Mouse (Mus musculus): ENCODE measurements around the gene Rnf150. TPM values are rescaled to one million over a fixed set of nuclear protein-coding genes. Genes with fewer than 3 reads are reported as not detected.

Gene Rnf150
- 10 to 100 TPM; 13.2 to 13.8 TPM for total RNA-seq (2021)

DNA sequence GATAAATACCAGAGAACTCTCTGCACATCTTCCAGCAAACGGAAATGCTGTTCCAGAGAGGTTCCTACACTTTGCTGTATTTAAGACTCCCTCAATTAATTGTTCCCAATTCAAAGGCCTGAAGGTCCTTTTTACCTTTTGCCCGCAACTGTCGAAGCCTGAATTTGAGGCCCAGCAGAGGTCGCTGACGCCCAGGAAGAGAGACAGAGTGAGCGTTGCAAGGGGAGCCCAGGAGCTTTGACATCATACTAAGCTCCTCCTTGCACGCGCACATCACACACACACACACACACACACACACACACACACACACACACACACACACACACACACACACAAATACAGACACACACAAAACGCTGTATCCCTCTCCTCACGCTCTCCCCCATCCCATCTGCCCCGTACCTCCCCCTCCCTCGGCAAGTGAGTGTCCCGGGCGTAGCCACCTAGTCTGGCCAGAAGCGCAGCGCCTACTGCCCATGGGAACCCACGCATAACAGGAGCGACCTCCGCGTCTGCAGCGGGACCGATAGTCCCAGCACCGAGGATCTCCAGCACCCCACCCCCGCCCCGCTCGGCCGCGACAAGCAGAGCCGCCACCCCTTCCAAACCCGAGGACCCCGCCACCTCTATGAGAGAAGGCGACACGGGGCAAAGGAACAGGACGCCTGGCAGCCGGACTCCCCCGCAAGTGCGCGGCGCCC lies at the start of gene Rnf150:
Gene Rnf150, plus strand, starts transcription at position 316 of the 704 bp plus-strand sequence.
- DNase-seq: peak; percentile 83 to 86
- intact Hi-C loops (cut with DNase I): loop anchor here (1.0 to 5.0 kb wide), 3 partner anchors 186 to 469 kb away; partner anchors contain the start of gene Elmod2

DNA sequence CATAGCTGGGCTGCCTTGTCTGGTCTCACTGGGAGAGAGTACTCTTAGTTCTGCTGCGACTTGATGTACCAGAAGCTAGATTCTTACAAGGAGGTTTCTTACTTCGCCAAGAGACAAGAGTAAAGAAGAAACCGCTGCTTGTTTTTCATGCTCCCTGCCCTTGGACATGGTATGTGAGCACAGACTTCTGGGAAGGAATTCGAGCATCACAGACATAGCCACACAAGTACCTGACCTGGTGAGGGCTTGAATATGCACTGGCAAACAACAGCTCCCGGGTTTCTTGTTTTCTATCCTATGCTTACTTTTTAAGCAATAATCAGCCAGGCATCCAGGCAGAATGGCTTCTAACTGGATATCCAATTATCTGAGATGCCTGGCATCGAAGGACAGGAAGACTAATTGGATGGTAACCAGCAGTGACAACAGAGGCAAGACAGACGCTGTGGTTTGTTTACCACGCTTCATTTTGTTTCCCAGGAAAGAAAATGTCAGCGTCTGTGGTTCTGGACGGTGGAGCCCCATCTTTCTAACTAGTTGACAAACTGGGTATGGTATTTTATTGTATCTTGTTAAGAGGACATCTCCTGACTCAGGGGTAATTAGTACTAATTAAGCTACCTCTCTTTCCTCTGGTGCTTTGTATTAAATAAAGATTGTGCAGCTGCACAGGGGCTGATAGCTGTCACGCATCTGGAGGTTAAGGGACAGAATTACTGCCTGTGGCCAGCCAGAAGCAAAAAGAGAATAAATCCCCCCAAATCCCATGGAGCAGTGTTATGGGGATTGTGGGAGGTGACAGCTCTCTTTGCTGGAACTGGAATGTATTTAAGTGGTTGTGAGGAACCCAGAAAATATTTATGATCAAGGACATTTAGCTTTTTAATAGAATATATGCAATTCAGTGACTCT lies 36.8 kb upstream of the Rnf150 start:
- no peak for DNase-seq
- intact Hi-C loops (cut with DNase I): no loop called here

DNA sequence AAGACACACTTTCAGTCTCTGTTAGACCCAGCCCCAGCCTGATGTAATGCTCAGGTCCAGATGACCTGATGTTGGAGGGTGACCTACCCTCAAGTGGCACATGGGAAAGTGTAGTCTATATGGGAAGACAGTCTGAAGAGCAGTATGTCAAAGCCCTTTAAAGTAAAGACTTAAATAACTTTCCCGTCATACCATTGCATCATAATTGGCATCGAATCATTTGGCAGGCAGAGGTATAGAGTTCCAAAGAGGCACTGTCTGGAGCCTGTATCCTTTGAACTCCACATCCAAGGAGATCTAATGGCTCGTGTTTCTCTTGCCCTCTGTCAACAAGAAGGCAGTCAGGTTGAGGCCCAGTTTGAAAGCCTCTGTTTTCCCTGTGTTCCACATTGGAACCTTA lies 22.7 kb upstream of the Rnf150 start:
- DNase-seq: no peak
- intact Hi-C loops (cut with DNase I): loop anchor here (10.0 kb wide), 3 partner anchors 146 to 1486 kb away; no protein-coding TSS in a partner anchor

DNA sequence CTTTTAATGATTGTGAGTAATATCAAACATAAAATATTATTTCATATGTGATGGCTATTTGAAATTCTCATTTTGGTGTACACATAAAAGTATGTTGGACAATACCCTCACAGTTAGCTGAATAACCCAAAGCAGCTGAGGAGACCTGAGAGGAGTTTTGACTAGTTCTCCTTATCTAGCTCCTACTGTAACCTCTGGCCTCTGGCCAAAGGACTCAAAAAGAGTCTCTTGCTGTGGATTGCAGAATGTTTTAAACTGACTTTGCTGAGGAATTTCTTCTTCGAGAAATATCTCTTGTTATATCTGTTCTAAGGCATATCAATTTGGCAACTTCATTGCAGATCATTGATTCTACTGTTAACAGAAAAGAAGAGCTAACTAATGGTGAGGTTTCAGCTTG lies 22.2 kb upstream of the Rnf150 start:
- DNase-seq: no peak
- intact Hi-C loops (cut with DNase I): loop anchor here (10.0 kb wide), 3 partner anchors 146 to 1486 kb away; no protein-coding TSS in a partner anchor

DNA sequence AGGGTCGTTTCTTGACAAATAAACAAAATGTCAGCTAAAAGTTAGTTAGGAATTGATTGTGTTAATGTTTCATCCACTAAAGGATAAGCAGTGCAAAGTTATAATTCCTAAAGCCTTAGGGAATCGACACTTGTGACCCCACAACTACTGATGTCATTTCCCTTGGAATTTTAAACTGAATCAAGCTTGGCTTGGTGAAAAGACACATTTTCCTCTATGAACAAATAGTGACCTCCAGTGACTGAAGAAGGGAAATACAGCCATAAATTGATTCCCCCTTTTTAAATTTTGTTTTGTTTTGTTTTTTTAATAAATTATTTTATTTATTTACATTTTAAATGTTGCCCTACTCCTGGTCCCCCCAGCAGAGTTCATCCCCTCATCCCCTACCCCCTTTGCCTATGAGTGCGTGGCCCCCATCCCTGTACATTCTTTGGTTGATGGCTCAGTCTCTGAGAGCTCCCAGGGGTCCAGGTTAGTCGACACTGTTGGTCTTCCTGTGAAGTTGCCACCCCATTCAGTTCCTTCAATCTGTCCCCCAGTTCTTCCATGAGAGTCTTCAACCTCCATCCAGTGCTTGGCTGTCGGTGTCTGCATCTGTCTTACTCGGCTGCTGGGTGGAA lies 21.5 kb upstream of the Rnf150 start:
- no peak for DNase-seq
- intact Hi-C loops (cut with DNase I): loop anchor here (10.0 kb wide), 3 partner anchors 147 to 1487 kb away; no protein-coding TSS in a partner anchor

DNA sequence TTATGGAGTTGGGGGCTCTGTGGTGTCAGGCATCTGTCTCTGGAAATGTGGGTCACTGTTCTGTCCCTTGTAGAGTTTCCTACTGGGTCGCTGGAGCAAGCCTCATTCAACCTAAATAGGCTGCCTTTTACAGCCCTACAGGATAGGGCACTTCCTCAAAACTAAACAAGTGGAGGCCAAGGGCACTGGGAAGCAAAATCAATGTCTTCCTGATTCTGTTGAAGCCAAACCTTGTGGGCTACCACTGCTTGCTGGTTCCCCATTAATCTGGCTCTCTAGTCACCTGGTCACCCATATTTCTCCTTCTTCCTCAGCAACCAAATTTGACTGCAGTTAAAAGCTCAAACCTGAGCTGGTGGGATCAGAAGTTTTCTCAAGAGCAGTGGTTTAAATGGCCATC lies 19.5 kb upstream of the Rnf150 start:
- DNase-seq: no peak
- intact Hi-C loops (cut with DNase I): loop anchor here (10.0 kb wide), 3 partner anchors 149 to 1489 kb away; no protein-coding TSS in a partner anchor

DNA sequence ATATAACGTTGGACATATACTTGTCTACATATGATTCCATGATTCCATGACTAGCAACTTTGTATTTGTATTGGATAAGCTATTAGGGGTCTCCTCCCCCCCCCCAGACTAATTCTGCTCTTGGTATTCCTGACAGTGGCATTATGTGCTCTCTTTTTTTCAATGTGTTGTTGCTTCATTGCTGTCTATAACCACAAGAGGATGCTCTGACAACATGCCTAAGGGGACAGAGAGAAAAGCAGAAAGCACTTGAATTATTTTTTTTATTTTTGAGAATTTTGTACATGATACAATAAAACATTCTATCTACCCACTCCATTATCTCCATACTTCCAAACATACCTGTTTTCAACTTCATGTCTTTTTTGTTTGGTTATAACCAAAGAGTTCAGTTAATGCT lies 18.7 kb upstream of the Rnf150 start:
- no peak for DNase-seq
- intact Hi-C loops (cut with DNase I): loop anchor here (10.0 kb wide), 3 partner anchors 150 to 1490 kb away; no protein-coding TSS in a partner anchor

DNA sequence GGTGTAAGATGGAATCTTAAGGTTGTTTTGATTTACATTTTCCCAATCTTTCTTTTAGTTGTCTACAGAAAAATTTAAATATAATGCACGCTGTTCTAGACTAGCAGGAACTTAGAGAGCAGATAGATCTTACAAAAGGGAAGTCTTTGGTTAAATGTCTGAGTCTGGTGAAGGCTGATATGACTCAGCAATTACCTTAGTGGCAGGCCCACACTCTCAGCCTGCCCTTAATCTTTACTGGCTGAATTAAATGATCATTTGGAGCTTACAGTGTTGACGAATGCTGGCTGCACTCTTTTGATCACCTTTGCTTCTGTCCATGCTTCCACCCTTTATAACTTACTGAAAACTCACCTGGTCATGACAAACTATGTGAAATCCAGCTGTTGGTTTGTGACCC lies 17.1 kb upstream of the Rnf150 start:
- intact Hi-C loops (cut with DNase I): loop anchor here (10.0 kb wide), 3 partner anchors 151 to 1491 kb away; no protein-coding TSS in a partner anchor
- DNase-seq: no peak

DNA sequence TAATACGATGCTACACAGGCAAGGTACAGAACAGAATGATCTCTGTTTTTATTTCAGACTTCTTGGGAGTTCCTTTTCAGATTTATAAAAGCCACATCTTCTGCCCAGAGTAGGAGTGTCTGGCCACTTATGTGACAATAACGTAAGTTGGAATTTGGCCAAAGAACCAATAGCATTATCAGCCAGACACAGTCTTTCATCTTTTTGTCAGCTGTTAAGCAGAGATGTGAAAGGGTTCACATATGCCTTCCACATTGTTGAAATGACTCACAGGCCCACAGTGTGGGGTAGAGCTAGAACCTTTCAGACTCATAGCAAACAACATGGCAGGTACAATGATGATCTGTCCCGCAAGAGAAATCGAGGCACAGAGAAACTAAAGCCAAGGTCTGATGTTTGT lies 16.4 kb upstream of the Rnf150 start:
- DNase-seq: no peak
- intact Hi-C loops (cut with DNase I): loop anchor here (10.0 kb wide), 3 partner anchors 152 to 1492 kb away; no protein-coding TSS in a partner anchor

DNA sequence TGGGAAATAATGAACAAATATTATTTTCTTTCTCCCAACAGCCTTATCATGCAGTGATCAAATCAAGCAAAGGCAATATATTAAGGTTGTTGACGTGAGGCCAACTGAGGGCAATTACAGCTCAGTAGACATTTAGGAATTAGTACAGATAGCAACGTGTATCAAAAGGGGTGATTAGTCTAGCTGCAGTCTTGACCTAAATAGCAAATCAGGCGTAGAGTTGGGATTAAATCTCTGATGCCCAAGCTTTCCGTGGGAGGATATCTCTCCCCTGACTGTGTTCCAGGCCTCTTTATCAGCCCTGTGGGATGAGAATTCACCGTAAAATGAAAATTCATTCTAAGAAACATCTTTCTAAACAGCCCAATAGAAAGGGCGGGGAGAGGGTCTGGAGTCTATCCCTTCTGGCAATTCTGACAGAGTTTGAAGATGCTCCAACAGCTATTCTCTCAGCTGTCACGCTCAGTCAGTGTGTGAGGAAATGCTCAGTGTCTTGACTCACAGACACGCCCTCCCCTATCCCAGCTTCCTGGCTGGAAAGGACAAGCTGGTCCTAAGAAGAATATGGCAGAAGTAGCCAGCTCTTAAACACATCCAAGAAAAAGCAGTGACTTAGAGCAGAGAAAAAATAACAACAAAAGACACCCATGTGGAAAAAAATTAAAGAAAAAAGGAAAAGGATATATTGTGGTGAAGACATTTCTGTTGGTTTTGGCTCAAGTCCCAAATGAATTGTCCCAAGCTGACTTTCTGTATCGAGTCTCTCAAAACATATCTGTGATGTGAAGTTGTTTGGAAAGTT lies 4.4 kb upstream of the Rnf150 start:
- no peak for DNase-seq
- intact Hi-C loops (cut with DNase I): no loop called here

DNA sequence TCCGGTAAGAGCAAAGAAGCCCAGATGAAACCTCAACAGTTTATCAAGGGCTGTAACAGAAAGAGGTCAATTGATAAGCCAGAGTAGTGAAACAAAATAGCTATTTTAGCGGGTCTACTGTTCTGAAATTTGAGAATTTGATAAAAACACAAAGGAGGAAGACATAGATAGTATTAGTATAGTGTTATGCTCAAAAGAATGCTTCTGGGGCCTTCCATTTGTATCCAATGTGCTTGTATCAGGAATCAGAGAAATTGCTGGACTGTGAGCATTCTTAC lies 3.9 kb upstream of the Rnf150 start:
- intact Hi-C loops (cut with DNase I): no loop called here
- DNase-seq: no peak

DNA sequence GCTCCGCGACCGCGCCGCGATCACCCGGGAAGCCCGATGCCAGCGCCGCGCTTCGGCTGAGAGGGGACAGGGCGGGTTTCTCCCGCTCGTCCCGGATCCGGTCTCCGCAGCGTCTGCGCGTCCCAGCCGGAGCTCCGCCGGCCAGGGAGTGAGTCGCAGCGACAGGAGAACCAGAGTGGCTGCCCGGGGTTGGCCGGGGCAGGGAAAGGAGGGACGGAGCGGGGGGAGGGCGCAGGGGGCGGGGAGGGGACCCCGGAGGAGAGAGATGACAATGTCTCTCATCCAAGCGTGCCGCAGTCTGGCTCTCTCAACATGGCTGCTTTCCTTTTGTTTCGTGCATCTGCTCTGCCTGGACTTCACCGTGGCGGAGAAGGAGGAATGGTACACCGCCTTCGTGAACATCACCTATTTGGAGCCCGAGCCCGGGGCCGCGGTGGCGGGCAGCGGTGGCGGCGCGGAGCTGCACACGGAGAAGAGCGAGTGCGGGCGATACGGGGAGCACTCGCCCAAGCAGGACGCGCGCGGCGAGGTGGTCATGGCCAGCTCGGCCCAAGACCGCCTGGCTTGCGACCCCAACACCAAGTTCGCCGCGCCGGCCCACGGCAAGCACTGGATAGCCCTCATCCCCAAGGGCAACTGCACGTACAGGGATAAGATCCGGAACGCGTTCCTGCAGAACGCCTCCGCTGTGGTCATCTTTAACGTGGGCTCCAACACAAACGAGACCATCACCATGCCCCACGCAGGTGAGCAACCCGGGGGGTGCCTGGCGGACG lies 777 bp downstream of the Rnf150 start:
- peak; percentile 61 to 75 for DNase-seq
- intact Hi-C loops (cut with DNase I): loop anchor here (1.0 to 5.0 kb wide), 5 partner anchors 75 to 468 kb away; partner anchors contain the start of gene Elmod2

DNA sequence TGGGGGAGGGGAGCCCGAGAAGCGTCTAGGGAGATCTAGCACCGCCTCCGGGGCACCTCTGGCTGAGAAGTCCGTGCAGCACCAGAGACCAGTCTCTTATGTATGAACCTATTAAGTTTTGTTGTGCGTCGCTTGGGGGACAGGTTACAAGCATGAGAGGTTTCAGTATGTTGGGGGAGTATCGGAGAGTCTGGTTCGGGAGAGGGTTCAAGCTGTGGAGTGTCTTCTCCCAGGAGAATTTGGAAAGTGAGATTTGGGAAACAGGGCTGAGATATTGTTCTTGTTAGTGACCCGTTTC lies 1.3 kb downstream of the Rnf150 start:
- DNase-seq: no peak
- intact Hi-C loops (cut with DNase I): loop anchor here (2.0 to 5.0 kb wide), 3 partner anchors 74 to 468 kb away; partner anchors contain the start of gene Elmod2

DNA sequence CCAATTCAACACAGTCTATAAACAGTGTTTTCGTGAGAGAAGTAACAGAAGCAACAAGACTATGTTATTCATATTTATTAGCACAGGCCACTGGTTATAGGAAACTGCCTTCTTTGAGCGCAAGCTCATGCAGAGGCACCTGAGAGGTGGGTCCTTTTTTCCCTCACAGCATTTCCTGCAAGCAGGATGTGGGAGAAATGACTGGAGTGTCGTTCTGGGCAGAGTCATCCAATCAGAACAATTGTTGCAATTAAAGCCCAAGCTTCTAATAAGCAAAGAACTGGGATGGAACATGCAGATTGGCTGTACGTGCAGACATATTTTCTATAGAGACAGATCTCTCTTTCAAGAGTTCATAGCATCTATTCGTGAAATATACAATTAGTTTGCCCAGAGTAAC lies 2.1 kb downstream of the Rnf150 start:
- no peak for DNase-seq
- intact Hi-C loops (cut with DNase I): loop anchor here (2.0 kb wide), 2 partner anchors 74 to 104 kb away; no protein-coding TSS in a partner anchor

DNA sequence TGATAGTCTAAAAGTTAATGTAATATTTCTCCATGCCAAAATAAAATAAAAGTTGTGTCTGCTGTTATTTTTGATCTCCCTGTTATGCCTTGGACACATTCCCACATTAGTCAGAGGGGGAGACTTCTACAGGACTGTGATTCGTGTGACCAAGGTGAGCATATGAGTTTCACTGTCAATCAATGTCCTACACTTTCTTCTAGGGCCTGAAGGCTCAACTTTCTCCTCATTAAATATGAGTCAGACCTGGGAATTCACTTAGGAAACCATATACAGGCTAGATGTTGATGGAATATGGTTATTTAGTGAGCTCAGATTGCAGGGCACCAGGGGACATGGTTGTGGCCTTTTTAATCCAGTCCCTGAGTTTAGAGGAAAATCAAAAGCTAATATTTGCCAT lies 3.1 kb downstream of the Rnf150 start:
- no peak for DNase-seq
- intact Hi-C loops (cut with DNase I): no loop called here

DNA sequence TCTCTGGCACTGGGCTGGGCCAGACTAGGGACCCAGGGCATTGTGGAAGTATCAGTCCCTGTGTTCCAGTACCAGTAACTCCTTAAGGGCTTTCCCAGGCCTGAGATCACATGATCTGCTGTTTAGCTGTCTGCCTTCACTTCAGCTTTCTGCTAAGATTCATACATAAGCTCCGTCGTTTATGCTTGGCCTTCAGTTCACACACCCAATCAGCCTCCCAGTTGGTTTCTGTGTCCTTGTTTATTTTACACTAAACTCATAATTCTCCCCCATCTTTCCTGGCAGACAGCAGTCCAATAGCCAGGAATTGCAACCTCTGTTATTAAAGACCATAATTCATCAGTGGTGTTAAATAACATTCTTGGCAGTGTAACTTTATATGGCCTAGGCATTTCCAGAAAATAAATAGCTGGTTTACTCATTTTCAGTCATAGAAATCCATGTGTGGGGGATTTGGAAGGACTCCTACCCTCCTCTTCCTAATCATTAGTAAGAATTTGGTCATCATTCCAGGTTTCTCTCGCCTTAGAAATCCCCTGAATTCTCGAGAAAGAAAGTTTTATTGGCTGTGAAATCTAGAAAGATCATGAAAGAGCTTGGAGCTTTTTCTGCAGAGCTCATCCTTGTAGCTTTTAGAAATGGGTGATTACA lies 7.8 kb downstream of the Rnf150 start:
- no peak for DNase-seq
- intact Hi-C loops (cut with DNase I): no loop called here

DNA sequence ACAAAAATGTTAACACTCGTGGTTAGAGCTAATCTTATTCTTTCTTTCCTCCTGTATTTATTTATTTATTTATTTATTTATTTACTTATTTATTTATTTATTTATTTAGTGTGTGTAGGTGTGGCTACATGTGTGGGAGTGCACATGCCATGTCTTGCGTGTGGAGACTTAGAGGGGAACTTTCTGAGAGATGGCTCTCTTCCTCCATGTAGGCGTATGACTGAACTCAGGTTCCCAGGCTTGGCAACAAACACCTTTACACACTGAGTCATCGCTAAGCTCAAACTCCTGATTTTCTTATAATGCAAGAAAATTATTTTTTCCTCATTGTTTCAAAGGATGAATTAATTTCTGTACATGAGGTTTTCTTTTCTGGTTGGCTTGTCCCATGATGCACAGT lies 8.8 kb downstream of the Rnf150 start:
- intact Hi-C loops (cut with DNase I): no loop called here
- no peak for DNase-seq

DNA sequence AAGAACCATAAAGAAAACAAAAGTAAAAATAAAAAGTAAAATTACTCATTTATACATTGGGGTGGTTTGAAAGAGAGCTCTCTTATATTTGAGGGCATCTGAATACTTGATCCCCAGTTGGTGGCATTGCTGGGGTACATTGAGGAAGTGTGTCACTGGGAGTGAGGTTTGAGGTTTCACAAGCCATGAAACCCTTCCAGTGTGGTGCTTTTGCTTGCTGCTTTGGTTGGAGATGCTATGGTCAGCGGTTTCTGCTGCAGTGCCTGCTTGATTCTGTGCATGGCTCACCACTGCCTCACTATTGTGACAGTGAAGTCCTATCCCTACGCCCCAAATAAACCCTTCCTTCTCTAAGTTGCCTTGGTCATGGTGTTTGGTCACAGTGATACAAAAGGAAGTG lies 10.9 kb downstream of the Rnf150 start:
- no peak for DNase-seq
- intact Hi-C loops (cut with DNase I): no loop called here

DNA sequence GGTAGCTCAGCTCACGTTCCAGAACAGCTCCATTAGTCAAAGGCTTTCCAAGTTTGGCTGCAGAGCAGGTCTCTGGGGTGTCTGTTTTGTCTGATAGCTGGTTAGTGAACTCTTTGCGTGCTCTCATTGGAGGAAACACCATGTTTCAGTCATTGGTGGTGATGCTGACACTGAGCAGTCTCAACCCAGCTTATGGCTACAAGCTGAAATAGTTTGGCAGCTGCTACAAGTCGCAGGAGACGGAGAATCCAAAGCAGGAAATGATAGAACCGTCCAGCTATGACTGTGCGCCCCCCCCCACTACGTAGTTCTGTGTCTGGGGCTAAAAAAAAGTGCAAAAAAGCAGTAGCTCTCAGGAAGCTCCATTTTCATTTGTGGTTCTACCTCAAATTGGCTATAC lies 12.0 kb downstream of the Rnf150 start:
- intact Hi-C loops (cut with DNase I): no loop called here
- no peak for DNase-seq

All from heart, postnatal 36 days (tissue).